Mouse (Mus musculus): ENCODE measurements around the gene Tradd.

- TF ChIP-seq CTCF (IDR thresholded peaks at IDR 0.05; ENCODE audit: low read depth, low read length): no peak
- no peak for TF ChIP-seq TAL1 (conservative IDR thresholded peaks at IDR 0.05; ENCODE audit: low read depth, low read length)
- no peak for TF ChIP-seq GATA2 (IDR thresholded peaks at IDR 0.05; ENCODE audit: borderline replicate concordance, low read depth, low read length)
- TF ChIP-seq POLR2AphosphoS5 (IDR thresholded peaks at IDR 0.05; ENCODE audit: insufficient replicate concordance, low read depth, low read length): no peak
Measured at GRCm38 (mm10) chr8:105292471-105292870, 28.1 kb upstream of the Tradd start.

Data from G1E (cell line).